Mouse (Mus musculus) intestine, postnatal 0 days (tissue): ENCODE measurements around the gene 4930558K02Rik. TPM values are rescaled to one million over a fixed set of nuclear protein-coding genes. Genes with fewer than 3 reads are reported as not detected.

Experiments used
- ATAC-seq: fragments of 200-750 bp; cut with Nextera tagmentation; 2 replicates; pipeline ENCODE4 v1.8.0; 2017; ENCODE audit warnings: mild to moderate bottlenecking, moderate TSS enrichment, moderate library complexity
- H3K27ac ChIP-seq: fragments of 300-500 bp; sonication (generic); 2 replicates; pipeline ENCODE4 v1.5.1; 2014; ENCODE audit warnings: mild to moderate bottlenecking, low read depth, low read length, moderate library complexity
- H3K27me3 ChIP-seq: fragments of 300-500 bp; sonication (generic); replicated peaks from 2 replicates; pipeline ENCODE4 v1.6.1; 2014; ENCODE audit warnings: low read length, mixed read lengths; ENCODE audit not compliant: control insufficient read depth, insufficient read depth
- H3K36me3 ChIP-seq: fragments of 300-500 bp; sonication (generic); 2 replicates; pipeline ENCODE4 v1.6.1; 2014; ENCODE audit warnings: mild to moderate bottlenecking, moderate library complexity; ENCODE audit not compliant: control insufficient read depth, insufficient read depth
- H3K4me1 ChIP-seq: fragments of 300-500 bp; sonication (generic); replicated peaks from 2 replicates; pipeline ENCODE4 v1.6.1; 2014; ENCODE audit warnings: antibody characterized with exemption, low read length, mixed read lengths; ENCODE audit not compliant: control insufficient read depth, insufficient read depth
- H3K4me2 ChIP-seq: fragments of 300-500 bp; sonication (generic); replicated peaks from 2 replicates; pipeline ENCODE4 v1.6.1; 2014; ENCODE audit warnings: low read depth, mild to moderate bottlenecking, moderate library complexity
- H3K4me3 ChIP-seq: fragments of 300-500 bp; sonication (generic); 2 replicates; pipeline ENCODE4 v1.5.1; 2014; ENCODE audit warnings: low read depth, low read length
- H3K9ac ChIP-seq: fragments of 300-500 bp; sonication (generic); 2 replicates; pipeline ENCODE4 v1.6.1; 2014; ENCODE audit warnings: mild to moderate bottlenecking, low read depth, low read length
- H3K9me3 ChIP-seq: fragments of 300-500 bp; sonication (generic); 2 replicates; pipeline ENCODE4 v1.6.1; 2016; ENCODE audit warnings: mixed run types; ENCODE audit not compliant: control insufficient read depth
- CTCF ChIP-seq: sonication (generic); IDR thresholded peaks from 2 replicates; pipeline ENCODE4 v1.5.1; 2016; ENCODE audit warnings: low read depth, mild to moderate bottlenecking, control low read depth, antibody characterized with exemption, moderate library complexity
- WGBS: fragments of 180-500 bp; shearing (Covaris S2); extraction: QIAGEN DNeasy Blood & Tissue Kit; methylation state at CpG from one replicate; pipeline ENCODE4 v1.1.7; 2014; 5-methylcytosine and 5-hydroxymethylcytosine counted together
- polyA plus RNA-seq: library from polyadenylated mRNA; unstranded; fragments of >200 nt; fragmentation: Nextera tagmentation; extraction: Ambion mirVana; gene quantifications from 2 replicates; pipeline ENCODE4 v1.2.1, GENCODE M21; 2015

Gene 4930558K02Rik
- polyA plus RNA-seq, 1 experiment from 2014 or later, result not detected

- Histone ChIP-seq H3K4me1 (no peaks in the 10 kb centered on the region), H3K36me3 (no peaks in the 10 kb centered on the region), H3K27me3 (no peaks in the 10 kb centered on the region), H3K9me3 (no peaks in the 10 kb centered on the region), H3K27ac (no peak overlapping the region), H3K4me2 (no peak overlapping the region), H3K4me3 (no peak overlapping the region), H3K9ac (no peak overlapping the region)
- 44% methylated on average over 4 of the region's 4 CpGs for WGBS
- TF ChIP-seq CTCF, result no peak
- ATAC-seq, result no peak
These were observed 4.6 kb upstream of the 4930558K02Rik start for GRCm38 (mm10) chr1:161983979-161984566.

GRCm38 (mm10) chr1:161983451-161983850, 4.0 kb upstream of the 4930558K02Rik start:
- no peak overlapping the region for H3K27ac ChIP-seq
- no peak overlapping the region for H3K9ac ChIP-seq
- 71% methylated on average over 6 of the region's 6 CpGs for WGBS
- no peaks in the 10 kb centered on the region for H3K36me3 ChIP-seq
- no peak overlapping the region for H3K4me3 ChIP-seq
- TF ChIP-seq CTCF, result no peak
- no peak for ATAC-seq
- no peaks in the 10 kb centered on the region for H3K4me1 ChIP-seq
- H3K27me3 ChIP-seq, result no peaks in the 10 kb centered on the region
- no peaks in the 10 kb centered on the region for H3K9me3 ChIP-seq
- H3K4me2 ChIP-seq, result no peak overlapping the region

- TF ChIP-seq CTCF, result no peak
- ATAC-seq, result no peak
- Histone ChIP-seq H3K9ac (no peak overlapping the region), H3K4me2 (no peak overlapping the region), H3K27ac (no peak overlapping the region), H3K4me3 (no peak overlapping the region), H3K27me3 (no peaks in the 10 kb centered on the region), H3K4me1 (no peaks in the 10 kb centered on the region), H3K9me3 (no peaks in the 10 kb centered on the region), H3K36me3 (no peaks in the 10 kb centered on the region)
- WGBS, result 76% methylated on average over 9 of the region's 9 CpGs
These were observed 1.3 kb upstream of the 4930558K02Rik start for GRCm38 (mm10) chr1:161980626-161981298.

- no peak for TF ChIP-seq CTCF
- no peak overlapping the region for H3K4me2 ChIP-seq
- H3K9me3 ChIP-seq, result no peaks in the 10 kb centered on the region
- H3K36me3 ChIP-seq, result no peaks in the 10 kb centered on the region
- ATAC-seq, result no peak
- H3K4me3 ChIP-seq, result no peak overlapping the region
- no peaks in the 10 kb centered on the region for H3K27me3 ChIP-seq
- H3K9ac ChIP-seq, result no peak overlapping the region
- 84% methylated on average over 2 of the region's 2 CpGs for WGBS
- no peaks in the 10 kb centered on the region for H3K4me1 ChIP-seq
- no peak overlapping the region for H3K27ac ChIP-seq
These were observed 610 bp upstream of the 4930558K02Rik start for GRCm38 (mm10) chr1:161980046-161980445.

GRCm38 (mm10) chr1:161978173-161978700, 1.2 kb downstream of the 4930558K02Rik start:
- H3K27me3 ChIP-seq, result no peaks in the 10 kb centered on the region
- no peak overlapping the region for H3K9ac ChIP-seq
- no peaks in the 10 kb centered on the region for H3K36me3 ChIP-seq
- 93% methylated on average over 5 of the region's 5 CpGs for WGBS
- no peak overlapping the region for H3K4me2 ChIP-seq
- no peaks in the 10 kb centered on the region for H3K9me3 ChIP-seq
- H3K27ac ChIP-seq, result no peak overlapping the region
- ATAC-seq, result no peak
- H3K4me1 ChIP-seq, result no peaks in the 10 kb centered on the region
- no peak overlapping the region for H3K4me3 ChIP-seq
- no peak for TF ChIP-seq CTCF

- H3K36me3 ChIP-seq, result no peaks in the 10 kb centered on the region
- 76% methylated on average over 4 of the region's 4 CpGs for WGBS
- no peak overlapping the region for H3K27ac ChIP-seq
- H3K4me2 ChIP-seq, result no peak overlapping the region
- no peak for TF ChIP-seq CTCF
- H3K9me3 ChIP-seq, result no peaks in the 10 kb centered on the region
- H3K4me1 ChIP-seq, result no peaks in the 10 kb centered on the region
- H3K27me3 ChIP-seq, result no peaks in the 10 kb centered on the region
- no peak overlapping the region for H3K9ac ChIP-seq
- ATAC-seq, result no peak
- H3K4me3 ChIP-seq, result no peak overlapping the region
These were observed 2.1 kb downstream of the 4930558K02Rik start for GRCm38 (mm10) chr1:161977331-161977730.
